Comparison of ENCODE assay signal across 8 mouse cellular contexts in the genomic region with DNA sequence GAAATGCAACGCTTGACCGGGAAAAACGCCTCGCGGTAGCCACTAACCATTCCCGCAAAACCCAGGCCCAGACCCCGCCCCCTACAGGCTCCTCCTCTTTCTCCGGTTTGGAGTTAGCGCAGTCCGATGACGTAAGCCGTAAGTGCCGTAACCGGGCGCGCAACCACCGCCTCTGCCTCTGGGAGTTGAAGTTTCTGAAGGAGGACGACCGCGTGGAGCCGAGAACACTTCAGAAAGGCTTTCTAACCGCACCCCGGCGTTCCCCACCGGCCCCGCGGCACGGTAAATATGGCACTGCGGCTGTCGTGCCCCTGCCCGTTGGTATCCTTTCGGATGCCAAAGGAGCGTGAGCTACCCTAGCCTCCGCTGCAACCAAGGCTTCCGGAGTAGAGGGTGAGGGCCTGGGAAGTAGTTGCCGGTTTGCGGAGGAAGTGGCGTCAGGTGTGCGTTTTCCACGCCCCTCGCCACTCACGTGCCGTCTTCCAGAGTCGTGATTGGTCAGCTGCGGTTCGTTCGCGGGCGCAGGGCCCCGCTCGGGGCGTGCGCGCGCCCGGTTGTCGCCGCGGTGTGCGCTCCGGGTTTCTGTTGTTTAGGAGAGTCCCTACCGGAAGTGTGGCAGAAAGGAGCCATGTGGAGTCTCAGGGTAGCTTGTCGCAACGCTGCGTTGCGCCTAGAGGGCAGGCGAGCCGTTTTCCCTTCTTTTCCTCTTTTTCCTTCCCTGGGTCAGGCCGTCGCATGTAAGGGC. TPM values are rescaled to one million over a fixed set of nuclear protein-coding genes. Genes with fewer than 3 reads are reported as not detected.
DNase-seq lines count a peak whose midpoint lies in the region; ATAC-seq and TF ChIP-seq lines count a peak whose summit lies in the region.

A gene (plus strand): TSS at position 134 of the 745 bp plus-strand sequence.

- TF ChIP-seq POLR2A in MEL (IDR thresholded peaks at IDR 0.05; ENCODE audit: control insufficient read depth in 1 of 2, insufficient read depth in 1 of 2, low read depth in 1 of 2, low read length in 2 of 2, poor library complexity in 1 of 2), result peak; percentile 80 to 89
- TF ChIP-seq POLR2A in cerebellum, adult 2 months (IDR thresholded peaks at IDR 0.05; ENCODE audit: borderline replicate concordance, insufficient read depth, low read length), result peak; percentile 81; the same call in 1 of the 2 replicates

- peaks cover 1 to 8% of the 10 kb centered on the region in 2 experiments for H3K36me3 ChIP-seq in MEL (ENCODE audit: control insufficient read depth in 1 of 2, insufficient read depth in 2 of 2, low read length in 2 of 2)
- no peaks in the 10 kb centered on the region for H3K36me3 ChIP-seq in forebrain, postnatal 0 days (ENCODE audit: insufficient read depth)
- H3K36me3 ChIP-seq in lung, embryonic 15.5 days, result no peaks in the 10 kb centered on the region

- peak within 1 kb of the TSS; percentile 51 for H3K4me2 ChIP-seq in forebrain, postnatal 0 days (ENCODE audit: low read depth)
- H3K4me2 ChIP-seq in lung, embryonic 15.5 days, result peak within 1 kb of the TSS; percentile 77

- no peaks in the 10 kb centered on the region for H3K9me3 ChIP-seq in MEL (replicated peaks; ENCODE audit: insufficient read depth, low read length)
- no peaks in the 10 kb centered on the region for H3K9me3 ChIP-seq in forebrain, postnatal 0 days (ENCODE audit: low read length)
- no peaks in the 10 kb centered on the region for H3K9me3 ChIP-seq in lung, embryonic 15.5 days

- TF ChIP-seq RAD21 in MEL (IDR thresholded peaks at IDR 0.05; ENCODE audit: low read depth, low read length), result no peak

- peak within 1 kb of the TSS; percentile 89 to 95 for H3K4me3 ChIP-seq in MEL (ENCODE audit: control insufficient read depth in 1 of 2, insufficient read depth in 1 of 2, low read depth in 2 of 2, low read length in 2 of 2)
- H3K4me3 ChIP-seq in cerebellum, adult 2 months (replicated peaks; ENCODE audit: insufficient read depth, low read depth, low read length), result peak within 1 kb of the TSS; percentile 85
- H3K4me3 ChIP-seq in forebrain, postnatal 0 days (ENCODE audit: low read depth, low read length), result peak within 1 kb of the TSS; percentile 43
- H3K4me3 ChIP-seq in lung, embryonic 15.5 days, result peak within 1 kb of the TSS; percentile 84

- peaks cover 8% of the 10 kb centered on the region; the same call in 1 of the 2 replicates for H3K79me2 ChIP-seq in MEL (ENCODE audit: control insufficient read depth, insufficient read depth, low read length, poor library complexity)

- TF ChIP-seq EP300 in MEL (IDR thresholded peaks at IDR 0.05; ENCODE audit: low read depth in 1 of 2, low read length in 2 of 2), result peak in 1 of 2 experiments; percentile 27; a peak in 1 of 4 replicates

- under 1% methylated on average over 70 of the region's 70 CpGs for WGBS in cerebellum, adult 2 months
- 1% methylated on average over 70 of the region's 70 CpGs for WGBS in forebrain, postnatal 0 days
- WGBS in lung, embryonic 15.5 days, result under 1% methylated on average over 70 of the region's 70 CpGs

- no peak for TF ChIP-seq CTCF in MEL (IDR thresholded peaks at IDR 0.05 in 2 of 3, conservative IDR thresholded peaks at IDR 0.05 in 1 of 3; ENCODE audit: control insufficient read depth in 1 of 3, insufficient read depth in 1 of 3, low read depth in 2 of 3, low read length in 3 of 3, poor library complexity in 1 of 3, severe bottlenecking in 1 of 3)
- TF ChIP-seq CTCF in cerebellum, adult 2 months (IDR thresholded peaks at IDR 0.05; ENCODE audit: borderline replicate concordance, insufficient read depth, low read depth, low read length), result no peak
- TF ChIP-seq CTCF in forebrain, postnatal 0 days (IDR thresholded peaks at IDR 0.05; ENCODE audit: low read depth), result peak; percentile 70

- peak; percentile 98 for DNase-seq in MEL (ENCODE audit: low read depth, low spot score)
- DNase-seq in cerebellum, adult 2 months, result peak; percentile 99
- peak; percentile 99 for DNase-seq in forebrain, postnatal 0 days
- peak; percentile 99 for DNase-seq in heart, postnatal 4 days
- peak; percentile 97 to 98 for DNase-seq in layer of hippocampus, adult 8-10 months (ENCODE audit: low spot score in 2 of 2)
- DNase-seq in ovary, adult 18-20 months (ENCODE audit: low spot score), result peak; percentile 96
- DNase-seq in thymus, postnatal 0 days (ENCODE audit: low spot score), result peak; percentile 98

- ATAC-seq in forebrain, postnatal 0 days, result peak; percentile 97
- ATAC-seq in lung, embryonic 15.5 days (ENCODE audit: borderline replicate concordance, extremely low read depth, low FRiP score, low TSS enrichment), result peak; percentile 99

- no peaks in the 10 kb centered on the region for H3K4me1 ChIP-seq in MEL (ENCODE audit: control insufficient read depth in 1 of 2, insufficient read depth in 2 of 2, low read length in 2 of 2)
- no peaks in the 10 kb centered on the region for H3K4me1 ChIP-seq in cerebellum, adult 2 months (ENCODE audit: control insufficient read depth, insufficient read depth, low read length)
- H3K4me1 ChIP-seq in forebrain, postnatal 0 days (ENCODE audit: insufficient read depth), result peaks cover 5% of the 10 kb centered on the region; the same call in 1 of the 2 replicates
- peaks cover 3% of the 10 kb centered on the region; the same call in 1 of the 2 replicates for H3K4me1 ChIP-seq in lung, embryonic 15.5 days

- H3K27ac ChIP-seq in MEL (ENCODE audit: control insufficient read depth, low read depth, low read length), result peak within 1 kb of the TSS; percentile 100
- H3K27ac ChIP-seq in cerebellum, adult 2 months (ENCODE audit: insufficient read depth, low read length), result peak within 1 kb of the TSS; percentile 85
- H3K27ac ChIP-seq in forebrain, postnatal 0 days (ENCODE audit: low read depth, low read length), result peak within 1 kb of the TSS; percentile 87
- peak within 1 kb of the TSS; percentile 100 for H3K27ac ChIP-seq in lung, embryonic 15.5 days

- H3K9ac ChIP-seq in MEL (ENCODE audit: control insufficient read depth, low read depth, low read length, poor library complexity, severe bottlenecking), result peak within 1 kb of the TSS; percentile 98
- peak within 1 kb of the TSS; percentile 48 for H3K9ac ChIP-seq in forebrain, postnatal 0 days
- H3K9ac ChIP-seq in lung, embryonic 15.5 days, result peak within 1 kb of the TSS; percentile 81

- no peaks in the 10 kb centered on the region for H3K27me3 ChIP-seq in MEL (ENCODE audit: control insufficient read depth in 1 of 2, insufficient read depth in 2 of 2, low read length in 2 of 2)
- H3K27me3 ChIP-seq in cerebellum, adult 2 months (ENCODE audit: control insufficient read depth, insufficient read depth, low read length), result no peaks in the 10 kb centered on the region
- no peaks in the 10 kb centered on the region for H3K27me3 ChIP-seq in forebrain, postnatal 0 days (ENCODE audit: insufficient read depth, low read length)
- H3K27me3 ChIP-seq in lung, embryonic 15.5 days, result no peaks in the 10 kb centered on the region

TF ChIP-seq in MEL, 35 proteins besides CTCF, POLR2A, EP300 and RAD21 (continues in another document):
- no peak for TF ChIP-seq UBTF (IDR thresholded peaks at IDR 0.05; ENCODE audit: borderline replicate concordance, insufficient read depth, low read depth, low read length)
- TF ChIP-seq MAZ (IDR thresholded peaks at IDR 0.05; ENCODE audit: low read depth, low read length), result no peak
- TF ChIP-seq USF2 (IDR thresholded peaks at IDR 0.05; ENCODE audit: borderline replicate concordance in 1 of 2, insufficient read depth in 1 of 2, low read depth in 1 of 2, low read length in 2 of 2), result peak; percentile 87 to 92
- peak; percentile 93 for TF ChIP-seq KAT2A (conservative IDR thresholded peaks at IDR 0.05; ENCODE audit: low read depth, low read length)
- TF ChIP-seq ELF1 (IDR thresholded peaks at IDR 0.05; ENCODE audit: low read depth, low read length), result peak; percentile 76
- TF ChIP-seq GABPA (IDR thresholded peaks at IDR 0.05; ENCODE audit: low read depth, low read length), result no peak
- peak; percentile 22; the same call in 1 of the 2 replicates for TF ChIP-seq ETS1 (IDR thresholded peaks at IDR 0.05; ENCODE audit: low read depth, low read length)
- peak; percentile 91 for TF ChIP-seq MXI1 (IDR thresholded peaks at IDR 0.05; ENCODE audit: low read depth, low read length)
- TF ChIP-seq USF1 (IDR thresholded peaks at IDR 0.05; ENCODE audit: low read depth, low read length), result peak; percentile 98
- no peak; the same call in 1 of the 2 replicates for TF ChIP-seq SMC3 (IDR thresholded peaks at IDR 0.05; ENCODE audit: low read depth, low read length)
- peak; percentile 89 for TF ChIP-seq NELFE (IDR thresholded peaks at IDR 0.05; ENCODE audit: low read depth, low read length)
- TF ChIP-seq JUND (IDR thresholded peaks at IDR 0.05; ENCODE audit: low read depth, low read length), result no peak
- peak; percentile 97 for TF ChIP-seq MAX (IDR thresholded peaks at IDR 0.05; ENCODE audit: low read length)
- no peak for TF ChIP-seq ZKSCAN1 (IDR thresholded peaks at IDR 0.05; ENCODE audit: low read depth, low read length)
- no peak; the same call in 1 of the 2 replicates for TF ChIP-seq ZNF384 (IDR thresholded peaks at IDR 0.05; ENCODE audit: low read depth, low read length)
- TF ChIP-seq CHD2 (IDR thresholded peaks at IDR 0.05; ENCODE audit: low read length), result no peak
- peak; percentile 57; the same call in 1 of the 2 replicates for TF ChIP-seq NRF1 (IDR thresholded peaks at IDR 0.05; ENCODE audit: insufficient read depth, low read depth, low read length, poor library complexity, severe bottlenecking)
- peak; percentile 84 for TF ChIP-seq SIN3A (IDR thresholded peaks at IDR 0.05; ENCODE audit: low read length)
- peak; percentile 99 for TF ChIP-seq MYC (IDR thresholded peaks at IDR 0.05; ENCODE audit: low read depth, low read length)
- TF ChIP-seq MYB (IDR thresholded peaks at IDR 0.05; ENCODE audit: low read depth, low read length), result no peak
- no peak for TF ChIP-seq MAFK (IDR thresholded peaks at IDR 0.05; ENCODE audit: borderline replicate concordance, low read depth, low read length)
- TF ChIP-seq POLR2AphosphoS2 (IDR thresholded peaks at IDR 0.05; ENCODE audit: low read length), result peak; percentile 77; the same call in 1 of the 2 replicates

RNA-seq across cellular contexts. Expression of the gene that starts here (rescaled TPM):
- 9.7 and 12.1 TPM in 2 replicates for total RNA-seq in MEL (2012; rRNA removed)
- 10 to 100 TPM in 1 of 2 experiments, not detected in 1; 18.1 TPM for polyA plus RNA-seq in MEL (2012; ENCODE audit: insufficient read depth in 1 of 2, insufficient read length in 2 of 2, low read depth in 1 of 2, low replicate concordance in 2 of 2, missing spikeins in 1 of 2)
- polyA plus RNA-seq in cerebellum, adult 2 months (2012; rRNA removed), result 5.8 and 6.0 TPM in 2 replicates
- 2.5 and 7.2 TPM in 2 replicates for total RNA-seq in forebrain, postnatal 0 days (2014; rRNA removed)
- polyA plus RNA-seq in forebrain, postnatal 0 days (2015; fragmentation: Nextera tagmentation; extraction: Ambion mirVana), result 5.1 and 6.2 TPM in 2 replicates
- total RNA-seq in heart, postnatal 4 days (2021), result 1 to 10 TPM; 4.4 to 6.1 TPM
- 1 to 10 TPM; 2.9 to 9.7 (median 4.0) TPM for total RNA-seq in layer of hippocampus, adult 8-10 months (2022)
- polyA plus RNA-seq in lung, embryonic 15.5 days (2015; fragmentation: Nextera tagmentation; extraction: Ambion mirVana), result 11.4 and 12.1 TPM in 2 replicates
- polyA plus RNA-seq in thymus, postnatal 0 days (2015; fragmentation: Nextera tagmentation; extraction: Ambion mirVana), result 9.5 and 10.4 TPM in 2 replicates

Comparison
In these comparisons a context has a peak if more than half of its experiments do, and no peak if none do; other contexts are left out.
1. Peak in every context shown above with its lines: DNase-seq, ATAC-seq, H3K4me3 ChIP-seq and H3K27ac ChIP-seq.
2. H3K9ac ChIP-seq: peak in every context shown above with its lines; median percentile 98 in MEL; 81 in lung, embryonic 15.5 days; 48 in forebrain, postnatal 0 days.